Mouse (Mus musculus) hindbrain, embryonic 10.5 days (tissue): ENCODE measurements around the gene Slc44a5. TPM values are rescaled to one million over a fixed set of nuclear protein-coding genes. Genes with fewer than 3 reads are reported as not detected.

Experiments used
- DNase-seq: peaks from one replicate; pipeline ENCODE4 v3.0.0-alpha.2; 2017; ENCODE audit warnings: low spot score
- H3K27ac ChIP-seq: fragments of 300-500 bp; sonication (generic); 2 replicates; pipeline ENCODE4 v1.5.1; 2016; ENCODE audit warnings: mild to moderate bottlenecking, moderate library complexity
- H3K27me3 ChIP-seq: fragments of 300-500 bp; sonication (generic); 2 replicates; pipeline ENCODE4 v1.6.1; 2016; ENCODE audit warnings: mild to moderate bottlenecking; ENCODE audit not compliant: poor library complexity, insufficient read depth, severe bottlenecking
- H3K36me3 ChIP-seq: fragments of 300-500 bp; sonication (generic); 2 replicates; pipeline ENCODE4 v1.6.1; 2016; ENCODE audit warnings: mild to moderate bottlenecking, moderate library complexity
- H3K4me1 ChIP-seq: fragments of 300-500 bp; sonication (generic); replicated peaks from 2 replicates; pipeline ENCODE4 v1.6.1; 2016; ENCODE audit warnings: mild to moderate bottlenecking
- H3K4me3 ChIP-seq: fragments of 300-500 bp; sonication (generic); 2 replicates; pipeline ENCODE4 v1.5.1; 2016; ENCODE audit warnings: mild to moderate bottlenecking, moderate library complexity
- H3K9me3 ChIP-seq: fragments of 300-500 bp; sonication (generic); 2 replicates; pipeline ENCODE4 v1.6.1; 2016; ENCODE audit warnings: mild to moderate bottlenecking, moderate library complexity
- WGBS: fragments of 180-500 bp; shearing (Covaris S2); methylation state at CpG from one replicate; pipeline ENCODE4 v1.1.7; 2016; 5-methylcytosine and 5-hydroxymethylcytosine counted together
- polyA plus RNA-seq: library from polyadenylated mRNA; unstranded; fragments of >200 nt; fragmentation: Nextera tagmentation; extraction: Ambion mirVana; gene quantifications from 2 replicates; pipeline ENCODE4 v1.2.1, GENCODE M21; 2016

The Slc44a5 gene
- polyA plus RNA-seq, 1 experiment from 2014 or later, result 4.5 TPM

GRCm38 (mm10) chr3:154122531-154122930 lies 149.3 kb downstream of the Slc44a5 start:
- 91% methylated on average over 3 of the region's 3 CpGs for WGBS
- Histone ChIP-seq H3K27me3 (peaks cover 25% of the 10 kb centered on the region), H3K4me1 (peaks cover 52% of the 10 kb centered on the region), H3K36me3 (no peaks in the 10 kb centered on the region), H3K4me3 (no peak overlapping the region), H3K27ac (no peak overlapping the region), H3K9me3 (no peaks in the 10 kb centered on the region)
- no peak for DNase-seq

- H3K9me3 ChIP-seq, result no peaks in the 10 kb centered on the region
- H3K4me1 ChIP-seq, result peaks cover 53% of the 10 kb centered on the region
- H3K27ac ChIP-seq, result peak overlapping the region; percentile 82
- H3K4me3 ChIP-seq, result peak overlapping the region; percentile 11; the same call in 1 of the 2 replicates
- WGBS, result 24% methylated on average over 15 of the region's 15 CpGs
- DNase-seq, result peak; percentile 74
- no peaks in the 10 kb centered on the region for H3K36me3 ChIP-seq
- H3K27me3 ChIP-seq, result peaks cover 25% of the 10 kb centered on the region
Observed at GRCm38 (mm10) chr3:154124890-154125575, 151.8 kb downstream of the Slc44a5 start.

DNA sequence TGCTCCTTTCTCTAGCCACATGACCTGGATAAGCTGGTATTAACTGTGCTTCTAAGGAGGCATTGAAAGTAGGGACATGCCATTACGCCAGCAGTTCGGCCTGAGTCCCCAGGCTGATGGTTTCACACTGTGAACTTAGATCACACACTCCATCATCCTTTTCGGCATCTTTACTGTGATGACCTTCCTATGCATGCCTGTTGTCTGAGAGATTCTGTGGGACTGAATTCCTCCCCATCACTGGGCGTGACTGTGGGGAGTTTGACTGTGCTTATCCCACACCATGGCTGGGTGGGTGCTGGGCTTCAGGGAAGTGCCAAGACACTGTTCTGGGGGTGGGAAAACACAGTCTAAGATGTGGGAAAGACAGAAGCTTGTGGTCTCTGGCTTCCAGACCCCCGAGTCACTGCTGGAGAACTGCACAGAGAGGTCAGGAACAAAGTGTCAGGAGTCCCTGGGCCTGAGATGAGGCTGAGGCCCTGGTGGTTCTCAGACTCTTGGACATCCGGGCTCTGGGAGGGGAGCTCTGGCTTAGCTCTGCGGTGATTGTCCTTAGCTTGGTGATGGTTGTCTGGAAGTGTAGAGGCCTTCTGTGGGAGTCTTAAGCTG lies 152.6 kb downstream of the Slc44a5 start:
- Histone ChIP-seq H3K4me1 (peaks cover 51% of the 10 kb centered on the region), H3K4me3 (peak overlapping the region; percentile 11; the same call in 1 of the 2 replicates), H3K27me3 (peaks cover 25% of the 10 kb centered on the region), H3K9me3 (no peaks in the 10 kb centered on the region), H3K36me3 (no peaks in the 10 kb centered on the region), H3K27ac (peak overlapping the region; percentile 82)
- WGBS, result 32% methylated on average over 7 of the region's 7 CpGs
- DNase-seq, result peak; percentile 33

- WGBS, result 87% methylated on average over 3 of the region's 3 CpGs
- no peak overlapping the region for H3K4me3 ChIP-seq
- H3K27ac ChIP-seq, result peak overlapping the region; percentile 82; the same call in 1 of the 2 replicates
- H3K36me3 ChIP-seq, result no peaks in the 10 kb centered on the region
- H3K27me3 ChIP-seq, result peaks cover 25% of the 10 kb centered on the region
- DNase-seq, result no peak
- H3K9me3 ChIP-seq, result no peaks in the 10 kb centered on the region
- peaks cover 51% of the 10 kb centered on the region for H3K4me1 ChIP-seq
Observed at GRCm38 (mm10) chr3:154127246-154127645, 154.0 kb downstream of the Slc44a5 start.

GRCm38 (mm10) chr3:154129036-154129435 lies 155.8 kb downstream of the Slc44a5 start:
- H3K36me3 ChIP-seq, result no peaks in the 10 kb centered on the region
- no peak overlapping the region for H3K4me3 ChIP-seq
- H3K9me3 ChIP-seq, result no peaks in the 10 kb centered on the region
- WGBS, result 83% methylated on average over 4 of the region's 4 CpGs
- no peak overlapping the region for H3K27ac ChIP-seq
- DNase-seq, result no peak
- peaks cover 18% of the 10 kb centered on the region for H3K27me3 ChIP-seq
- H3K4me1 ChIP-seq, result peaks cover 48% of the 10 kb centered on the region

GRCm38 (mm10) chr3:154130431-154131114 lies 157.3 kb downstream of the Slc44a5 start:
- WGBS, result 94% methylated on average over 6 of the region's 6 CpGs
- Histone ChIP-seq H3K9me3 (no peaks in the 10 kb centered on the region), H3K27me3 (peaks cover 15% of the 10 kb centered on the region)

GRCm38 (mm10) chr3:154133986-154134385 lies 160.8 kb downstream of the Slc44a5 start:
- 92% methylated on average over 6 of the region's 6 CpGs for whole genome bisulfite sequencing

More at GRCm38 (mm10) chr3:154130431-154131114, 157.3 kb downstream of the Slc44a5 start:
- no peak overlapping the region for H3K4me3 ChIP-seq
- no peak for DNase-seq
- H3K4me1 ChIP-seq, result peaks cover 36% of the 10 kb centered on the region
- no peaks in the 10 kb centered on the region for H3K36me3 ChIP-seq
- H3K27ac ChIP-seq, result no peak overlapping the region

GRCm38 (mm10) chr3:154134701-154135100 lies 161.5 kb downstream of the Slc44a5 start:
- WGBS, result 91% methylated on average over 2 of the region's 2 CpGs
- no peak for DNase-seq

More at GRCm38 (mm10) chr3:154133986-154134385, 160.8 kb downstream of the Slc44a5 start:
- H3K27ac ChIP-seq, result no peak overlapping the region
- no peak for DNase-seq
- H3K27me3 ChIP-seq, result no peaks in the 10 kb centered on the region
- no peak overlapping the region for H3K4me3 ChIP-seq
- H3K36me3 ChIP-seq, result no peaks in the 10 kb centered on the region
- no peaks in the 10 kb centered on the region for H3K9me3 ChIP-seq
- peaks cover 2% of the 10 kb centered on the region; the same call in 1 of the 2 replicates for H3K4me1 ChIP-seq

GRCm38 (mm10) chr3:154136501-154136900 lies 163.3 kb downstream of the Slc44a5 start:
- Histone ChIP-seq H3K36me3 (no peaks in the 10 kb centered on the region), H3K4me3 (no peak overlapping the region), H3K4me1 (no peaks in the 10 kb centered on the region), H3K27me3 (no peaks in the 10 kb centered on the region), H3K27ac (no peak overlapping the region), H3K9me3 (no peaks in the 10 kb centered on the region)
- no peak for DNase-seq
- 88% methylated on average over 3 of the region's 3 CpGs for WGBS

More at GRCm38 (mm10) chr3:154134701-154135100, 161.5 kb downstream of the Slc44a5 start:
- no peaks in the 10 kb centered on the region for H3K27me3 ChIP-seq
- H3K4me1 ChIP-seq, result no peaks in the 10 kb centered on the region
- H3K36me3 ChIP-seq, result no peaks in the 10 kb centered on the region
- H3K9me3 ChIP-seq, result no peaks in the 10 kb centered on the region
- no peak overlapping the region for H3K4me3 ChIP-seq
- H3K27ac ChIP-seq, result no peak overlapping the region

DNA sequence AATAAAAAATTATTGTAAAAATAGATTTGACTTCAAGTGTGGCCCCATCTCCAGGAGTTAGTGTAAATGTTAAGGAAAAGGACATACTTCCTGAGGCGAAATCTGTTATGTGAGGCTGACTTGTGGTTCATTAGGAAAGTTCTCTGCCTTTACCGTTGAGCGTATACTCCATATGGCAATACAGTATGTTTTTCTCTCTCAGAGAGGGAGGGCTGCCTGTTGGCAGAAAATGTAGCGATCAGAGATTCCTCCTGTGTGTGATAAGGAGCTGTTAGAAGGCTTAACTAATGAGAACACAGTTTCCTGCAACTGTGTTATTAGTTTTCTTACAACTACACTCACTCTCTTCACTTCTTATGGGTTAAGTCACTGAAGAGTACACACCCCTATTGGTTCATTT lies 168.1 kb downstream of the Slc44a5 start:
- no peaks in the 10 kb centered on the region for H3K9me3 ChIP-seq
- no peak for DNase-seq

DNA sequence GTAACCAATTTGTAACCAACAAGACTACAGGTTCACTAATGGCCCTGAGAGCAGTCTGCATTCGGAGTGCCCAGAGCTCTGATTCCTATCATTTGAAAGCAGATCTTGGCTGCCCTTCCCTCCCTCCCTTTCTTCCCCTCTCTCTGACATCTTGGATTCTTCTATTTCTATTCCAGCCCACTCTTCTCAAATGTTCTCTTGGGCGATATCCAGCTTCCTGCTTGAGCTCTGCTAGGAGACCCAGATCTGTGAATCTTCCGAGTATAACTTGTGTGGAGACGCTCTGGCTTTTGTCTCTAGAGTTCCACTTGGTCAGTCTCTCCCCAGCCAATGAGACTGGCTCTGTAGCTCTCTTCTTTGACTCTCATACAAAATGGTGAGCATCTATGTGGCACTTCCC lies 169.4 kb downstream of the Slc44a5 start:
- no peak for DNase-seq
- Histone ChIP-seq H3K36me3 (no peaks in the 10 kb centered on the region), H3K4me1 (0 out of 2 replicates have a peak, but pooled peaks cover 5% of the 10 kb centered on the region), H3K9me3 (no peaks in the 10 kb centered on the region), H3K27ac (no peak overlapping the region), H3K27me3 (no peaks in the 10 kb centered on the region), H3K4me3 (no peak overlapping the region)
- 88% methylated on average over 4 of the region's 4 CpGs for WGBS

More for the DNA sequence above, 168.1 kb downstream of the Slc44a5 start:
- Histone ChIP-seq H3K4me3 (no peak overlapping the region), H3K4me1 (0 out of 2 replicates have a peak, but pooled peaks cover 5% of the 10 kb centered on the region), H3K36me3 (no peaks in the 10 kb centered on the region), H3K27me3 (no peaks in the 10 kb centered on the region), H3K27ac (no peak overlapping the region)
- WGBS, result 85% methylated on average over 4 of the region's 4 CpGs

GRCm38 (mm10) chr3:154145750-154146149 lies 172.5 kb downstream of the Slc44a5 start:
- DNase-seq, result no peak
- 66% methylated on average over 4 of the region's 4 CpGs for WGBS

More at GRCm38 (mm10) chr3:154145750-154146149, 172.5 kb downstream of the Slc44a5 start:
- H3K36me3 ChIP-seq, result no peaks in the 10 kb centered on the region
- H3K27me3 ChIP-seq, result no peaks in the 10 kb centered on the region
- H3K4me1 ChIP-seq, result 0 out of 2 replicates have a peak, but pooled peaks cover 5% of the 10 kb centered on the region
- H3K4me3 ChIP-seq, result no peak overlapping the region
- no peak overlapping the region for H3K27ac ChIP-seq
- no peaks in the 10 kb centered on the region for H3K9me3 ChIP-seq
